Mouse (Mus musculus): ENCODE results near the gene Gm3286.
"Not testable (repeated sequence)": the region's sequence is repeated elsewhere in the genome, so short reads cannot be mapped to it uniquely, and the experiment has no call there.

Gm3286 gene

DNA sequence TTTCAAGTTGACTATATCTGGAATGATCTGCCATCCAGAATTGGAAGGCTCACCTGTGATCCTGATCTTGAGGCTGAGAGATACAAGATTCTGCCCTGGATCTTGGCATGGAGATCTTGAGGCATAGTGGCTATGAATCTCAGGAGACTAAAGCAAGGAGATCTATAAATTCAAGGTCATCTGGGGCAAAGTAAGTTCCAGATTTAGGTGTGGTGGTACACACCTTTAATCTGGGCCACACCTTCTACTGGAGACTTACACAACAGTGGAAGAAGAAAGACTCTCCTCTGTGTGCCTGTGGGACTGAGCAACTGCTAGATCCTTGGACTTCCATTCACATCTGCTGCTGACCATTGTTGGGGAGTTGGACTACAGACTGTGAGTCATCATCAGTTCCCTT is at the start of gene Gm3286:
Gm3286 (plus strand) TSS at position 301 of the 400 bp plus-strand sequence.
- not testable (repeated sequence) for DNase-seq

All from cerebellum, adult 18-20 months (tissue).